Mouse (Mus musculus) brain, embryonic 14.5 days (tissue): ENCODE results near the gene Npdc1.

Source experiments
- CTCF ChIP-seq: fragments of 200-500 bp; IDR thresholded peaks from 2 replicates; pipeline ENCODE4 v1.5.1; 2012; ENCODE audit warnings: inconsistent platforms, mild to moderate bottlenecking, moderate library complexity, borderline replicate concordance; ENCODE audit not compliant: insufficient read depth, insufficient read length; ENCODE audit errors: extremely low read depth
- POLR2A ChIP-seq: fragments of 200-500 bp; IDR thresholded peaks from 2 replicates; pipeline ENCODE4 v1.6.1; 2012; ENCODE audit warnings: mild to moderate bottlenecking, inconsistent platforms, borderline replicate concordance; ENCODE audit not compliant: poor library complexity, insufficient read depth, insufficient read length, severe bottlenecking; ENCODE audit errors: extremely low read depth

- TF ChIP-seq CTCF (no peak), POLR2A (no peak)
These were observed 31.5 kb downstream of the Npdc1 start for GRCm38 (mm10) chr2:25430395-25431233.
